Mouse (Mus musculus): ENCODE measurements around the gene Zfp821. TPM values are rescaled to one million over a fixed set of nuclear protein-coding genes. Genes with fewer than 3 reads are reported as not detected.
A peak's percentile ranks its signal among the peaks of the same experiment; 100 is the strongest.

Zfp821 gene
- polyA plus RNA-seq, 1 experiment, result 9.8 TPM

- WGBS, result 70% methylated on average over 5 of the region's 5 CpGs
- peaks cover 15% of the 10 kb centered on the region for H3K4me1 ChIP-seq (ENCODE audit: control insufficient read depth, insufficient read depth, low read length)
- TF ChIP-seq POLR2A (IDR thresholded peaks at IDR 0.05; ENCODE audit: borderline replicate concordance, extremely low read depth, low read depth, low read length), result no peak
- no peak for TF ChIP-seq CTCF (IDR thresholded peaks at IDR 0.05; ENCODE audit: insufficient read depth, low read length)
- DNase-seq, result no peak
- H3K4me3 ChIP-seq (replicated peaks; ENCODE audit: extremely low read depth, low read depth, low read length), result no peak overlapping the region
Measured at GRCm38 (mm10) chr8:109687248-109687647, 18.1 kb upstream of the Zfp821 start.

GRCm38 (mm10) chr8:109691769-109692168 is 13.6 kb upstream of the Zfp821 start:
- peak overlapping the region; percentile 1 for H3K4me3 ChIP-seq (replicated peaks; ENCODE audit: extremely low read depth, low read depth, low read length)
- no peak for TF ChIP-seq POLR2A (IDR thresholded peaks at IDR 0.05; ENCODE audit: borderline replicate concordance, extremely low read depth, low read depth, low read length)
- no peak for TF ChIP-seq CTCF (IDR thresholded peaks at IDR 0.05; ENCODE audit: insufficient read depth, low read length)
- no peak for DNase-seq
- 27% methylated on average over 5 of the region's 5 CpGs for WGBS
- peaks cover 9% of the 10 kb centered on the region; the same call in 1 of the 2 replicates for H3K4me1 ChIP-seq (ENCODE audit: control insufficient read depth, insufficient read depth, low read length)

- Histone ChIP-seq H3K4me3 (replicated peaks; ENCODE audit: extremely low read depth, low read depth, low read length) (peak overlapping the region; percentile 79), H3K4me1 (ENCODE audit: control insufficient read depth, insufficient read depth, low read length) (peaks cover 9% of the 10 kb centered on the region; the same call in 1 of the 2 replicates)
- no peak for DNase-seq
- TF ChIP-seq POLR2A (IDR thresholded peaks at IDR 0.05; ENCODE audit: borderline replicate concordance, extremely low read depth, low read depth, low read length) (no peak), CTCF (IDR thresholded peaks at IDR 0.05; ENCODE audit: insufficient read depth, low read length) (no peak)
- WGBS, result under 1% methylated on average over 38 of the region's 38 CpGs
Measured at GRCm38 (mm10) chr8:109692443-109693145, 12.8 kb upstream of the Zfp821 start.

- Histone ChIP-seq H3K4me3 (replicated peaks; ENCODE audit: extremely low read depth, low read depth, low read length) (peak within 1 kb of the TSS; percentile 79), H3K4me1 (ENCODE audit: control insufficient read depth, insufficient read depth, low read length) (peaks cover 9% of the 10 kb centered on the region; the same call in 1 of the 2 replicates)
- peak; percentile 99 for DNase-seq
- under 1% methylated on average over 57 of the region's 57 CpGs for WGBS
- TF ChIP-seq POLR2A (IDR thresholded peaks at IDR 0.05; ENCODE audit: borderline replicate concordance, extremely low read depth, low read depth, low read length) (peak; percentile 94), CTCF (IDR thresholded peaks at IDR 0.05; ENCODE audit: insufficient read depth, low read length) (no peak)
Measured at GRCm38 (mm10) chr8:109693146-109693900, 12.0 kb upstream of the Zfp821 start, which contains the start of gene Ist1. Gene Ist1 (minus strand): TSS chr8:109693260.

GRCm38 (mm10) chr8:109694154-109694553 is 11.2 kb upstream of the Zfp821 start:
- Histone ChIP-seq H3K4me1 (ENCODE audit: control insufficient read depth, insufficient read depth, low read length) (peaks cover 9% of the 10 kb centered on the region; the same call in 1 of the 2 replicates), H3K4me3 (replicated peaks; ENCODE audit: extremely low read depth, low read depth, low read length) (no peak overlapping the region)
- TF ChIP-seq CTCF (IDR thresholded peaks at IDR 0.05; ENCODE audit: insufficient read depth, low read length), result no peak
- TF ChIP-seq POLR2A (IDR thresholded peaks at IDR 0.05; ENCODE audit: borderline replicate concordance, extremely low read depth, low read depth, low read length), result no peak
- WGBS, result 56% methylated on average over 6 of the region's 6 CpGs
- DNase-seq, result no peak

- Histone ChIP-seq H3K4me1 (ENCODE audit: control insufficient read depth, insufficient read depth, low read length) (no peaks in the 10 kb centered on the region), H3K4me3 (replicated peaks; ENCODE audit: extremely low read depth, low read depth, low read length) (no peak overlapping the region)
- 71% methylated on average over 1 of the region's 1 CpGs for WGBS
- TF ChIP-seq POLR2A (IDR thresholded peaks at IDR 0.05; ENCODE audit: borderline replicate concordance, extremely low read depth, low read depth, low read length) (no peak), CTCF (IDR thresholded peaks at IDR 0.05; ENCODE audit: insufficient read depth, low read length) (no peak)
- no peak for DNase-seq
Measured at GRCm38 (mm10) chr8:109697754-109698153, 7.6 kb upstream of the Zfp821 start.

- DNase-seq, result no peak
- no peak for TF ChIP-seq POLR2A (IDR thresholded peaks at IDR 0.05; ENCODE audit: borderline replicate concordance, extremely low read depth, low read depth, low read length)
- Histone ChIP-seq H3K4me3 (replicated peaks; ENCODE audit: extremely low read depth, low read depth, low read length) (no peak overlapping the region), H3K4me1 (ENCODE audit: control insufficient read depth, insufficient read depth, low read length) (no peaks in the 10 kb centered on the region)
- WGBS, result 89% methylated on average over 3 of the region's 3 CpGs
Measured at GRCm38 (mm10) chr8:109698477-109698876, 6.9 kb upstream of the Zfp821 start.

GRCm38 (mm10) chr8:109704565-109705319 is 604 bp upstream of the Zfp821 start:
- TF ChIP-seq CTCF (IDR thresholded peaks at IDR 0.05; ENCODE audit: insufficient read depth, low read length) (no peak), POLR2A (IDR thresholded peaks at IDR 0.05; ENCODE audit: borderline replicate concordance, extremely low read depth, low read depth, low read length) (no peak)
- peak overlapping the region; percentile 65 for H3K4me3 ChIP-seq (replicated peaks; ENCODE audit: extremely low read depth, low read depth, low read length)
- WGBS, result 8% methylated on average over 24 of the region's 24 CpGs
- 0 out of 2 replicates have a peak, but pooled peaks cover 7% of the 10 kb centered on the region for H3K4me1 ChIP-seq (ENCODE audit: control insufficient read depth, insufficient read depth, low read length)
- peak; percentile 55 for DNase-seq

All from lung, adult 2 months (tissue).